Mouse (Mus musculus): ENCODE results near the gene Wfdc13.

GRCm38 (mm10) chr2:164678848-164679625 lies 5.9 kb upstream of the Wfdc13 start:
- peak; percentile 76; the same call in 1 of the 2 replicates for TF ChIP-seq CTCF (IDR thresholded peaks at IDR 0.05; ENCODE audit: control insufficient read depth, insufficient read depth, insufficient replicate concordance, low read depth, low read length)
- TF ChIP-seq POLR2A (IDR thresholded peaks at IDR 0.05; ENCODE audit: control insufficient read depth, low read depth, low read length), result no peak
